Mouse (Mus musculus) spleen, postnatal 10 days (tissue): ENCODE measurements around the gene Plcb4.

Experiments used
- DNase-seq, 2 experiments: peaks; one replicate each; pipeline ENCODE4 v3.0.0; 2021 to 2022; ENCODE audit warnings: low spot score in 2 of 2

Plcb4 gene

DNA sequence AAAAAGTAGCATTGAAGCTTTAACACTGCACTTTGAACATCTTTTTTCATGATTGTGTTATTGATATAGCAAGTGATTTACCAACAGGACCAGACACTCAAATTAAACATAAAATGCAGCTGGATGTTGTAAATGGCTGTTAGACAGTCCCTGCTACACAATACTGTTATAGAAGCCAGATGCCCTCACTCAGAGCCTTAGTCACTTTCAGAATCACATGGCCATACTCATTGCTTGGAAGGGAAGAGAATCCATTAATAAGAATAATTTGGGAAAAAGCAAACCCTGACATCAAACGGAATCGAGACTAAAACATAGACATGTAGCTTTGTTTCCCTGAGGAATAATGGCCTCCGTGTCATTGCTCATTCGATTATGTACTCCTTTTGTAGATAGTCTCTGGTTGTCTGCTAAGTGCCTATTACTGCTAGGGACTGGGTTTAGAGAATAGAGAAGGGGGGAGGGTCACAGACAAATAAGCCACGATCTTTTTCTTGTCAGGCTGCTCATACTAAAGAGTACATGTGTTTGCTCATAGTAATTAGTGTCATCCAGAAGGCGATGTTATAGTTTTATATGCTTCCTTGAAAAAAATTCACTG is 197.2 kb downstream of the Plcb4 start:
- no peak for DNase-seq

DNA sequence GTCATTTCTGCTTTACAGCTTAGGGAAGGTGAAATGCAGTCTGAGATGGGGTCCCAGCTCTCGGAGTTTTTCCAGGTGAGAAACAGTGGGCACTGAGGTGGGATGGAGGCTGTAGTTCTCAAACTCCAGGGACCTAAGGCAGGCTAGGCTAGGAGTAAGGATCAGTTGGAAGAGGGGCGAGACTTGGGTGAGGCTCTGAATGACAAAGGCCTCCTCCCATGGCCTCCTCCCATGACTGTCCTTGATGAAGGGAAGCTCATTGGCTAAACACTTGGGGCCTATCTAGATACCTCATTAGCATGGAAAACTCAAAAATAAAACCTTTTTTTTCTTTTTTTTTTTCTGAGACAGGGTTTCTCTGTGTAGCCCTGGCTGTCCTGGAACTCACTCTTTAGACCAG is 198.0 kb downstream of the Plcb4 start:
- DNase-seq, result no peak

DNA sequence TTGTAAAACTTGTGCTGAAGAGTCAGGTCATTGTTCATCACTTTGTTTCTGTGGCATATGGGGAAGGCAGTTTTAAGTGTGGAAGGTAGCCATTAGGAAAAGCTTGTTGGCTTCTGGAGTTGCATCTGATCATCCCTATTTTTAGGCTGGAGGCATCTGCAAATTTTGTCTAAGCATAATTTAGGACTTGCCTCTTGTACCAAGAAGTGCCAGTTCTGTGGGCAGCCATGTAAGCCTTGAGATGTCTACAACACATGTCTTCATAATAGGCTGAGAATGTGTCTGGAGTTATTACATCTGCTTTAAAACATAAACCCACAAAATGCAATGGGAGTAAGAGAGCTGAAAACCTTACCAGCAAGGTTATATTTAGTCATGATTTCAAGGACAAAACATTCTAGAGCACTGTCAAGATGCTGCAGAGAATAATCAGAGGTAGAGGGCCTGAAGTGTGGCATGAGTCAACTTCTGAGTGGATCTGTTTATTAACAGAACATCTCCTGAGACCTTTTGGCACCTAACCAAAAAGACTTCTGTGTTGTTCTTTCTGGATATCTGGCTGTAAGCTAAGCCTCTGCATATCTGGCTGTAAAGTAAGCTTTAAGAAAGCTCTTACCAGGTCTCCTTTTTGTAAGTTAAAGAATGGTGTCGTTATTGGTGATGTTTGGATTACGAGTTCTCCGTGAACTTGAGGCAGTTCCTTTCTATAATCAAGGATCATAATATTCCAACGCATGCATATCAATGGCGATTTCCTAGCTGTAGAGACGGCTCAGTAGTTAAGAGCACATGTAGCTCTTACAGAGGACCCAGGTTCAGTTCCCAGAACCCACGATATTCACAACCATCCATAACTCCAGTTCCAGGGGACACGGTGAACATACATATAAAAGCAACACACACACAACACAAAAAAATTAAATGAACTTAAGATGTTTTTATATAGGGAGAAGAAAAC is 203.0 kb downstream of the Plcb4 start:
- no peak for DNase-seq

DNA sequence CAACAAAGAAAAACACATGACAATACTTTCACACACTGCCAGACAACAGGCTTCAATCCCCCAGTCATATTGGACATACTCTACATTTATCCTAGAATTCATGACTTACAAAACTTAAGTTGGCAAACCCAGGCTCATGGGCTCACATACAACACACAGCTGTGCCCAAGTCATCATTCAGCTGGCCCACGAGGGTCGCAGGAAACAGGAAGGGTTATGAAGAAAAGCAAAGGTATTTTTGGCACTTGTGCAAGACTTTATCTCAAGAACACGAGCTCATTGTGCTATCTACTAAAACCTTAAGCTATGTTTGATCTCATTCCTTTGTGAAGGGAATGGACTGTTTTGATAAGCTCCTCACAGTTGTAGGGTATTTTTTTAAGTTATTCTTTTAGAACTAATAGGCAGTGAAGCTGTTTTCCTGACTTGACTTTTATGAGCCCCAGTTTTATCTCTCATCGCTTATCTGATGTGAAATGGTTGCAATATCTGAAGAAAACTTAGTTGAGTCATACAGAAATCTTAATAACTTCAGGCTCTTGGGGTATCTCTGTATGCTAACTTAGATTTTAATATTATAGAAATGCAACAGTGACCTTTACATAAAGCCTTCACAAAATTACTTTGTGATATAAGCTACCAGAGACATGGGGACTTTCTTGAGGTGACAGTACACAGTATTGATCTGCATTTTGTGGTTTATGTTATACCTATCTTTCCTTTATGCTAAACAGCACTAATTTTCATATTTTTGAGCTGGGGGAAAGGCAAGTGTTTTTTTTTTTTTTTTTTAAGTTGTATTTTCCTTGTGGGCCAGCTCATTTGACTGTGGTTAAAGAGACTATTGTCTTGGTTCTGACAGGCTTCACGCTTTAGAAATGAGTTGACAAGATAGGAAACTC is 203.9 kb downstream of the Plcb4 start:
- no peak for DNase-seq

DNA sequence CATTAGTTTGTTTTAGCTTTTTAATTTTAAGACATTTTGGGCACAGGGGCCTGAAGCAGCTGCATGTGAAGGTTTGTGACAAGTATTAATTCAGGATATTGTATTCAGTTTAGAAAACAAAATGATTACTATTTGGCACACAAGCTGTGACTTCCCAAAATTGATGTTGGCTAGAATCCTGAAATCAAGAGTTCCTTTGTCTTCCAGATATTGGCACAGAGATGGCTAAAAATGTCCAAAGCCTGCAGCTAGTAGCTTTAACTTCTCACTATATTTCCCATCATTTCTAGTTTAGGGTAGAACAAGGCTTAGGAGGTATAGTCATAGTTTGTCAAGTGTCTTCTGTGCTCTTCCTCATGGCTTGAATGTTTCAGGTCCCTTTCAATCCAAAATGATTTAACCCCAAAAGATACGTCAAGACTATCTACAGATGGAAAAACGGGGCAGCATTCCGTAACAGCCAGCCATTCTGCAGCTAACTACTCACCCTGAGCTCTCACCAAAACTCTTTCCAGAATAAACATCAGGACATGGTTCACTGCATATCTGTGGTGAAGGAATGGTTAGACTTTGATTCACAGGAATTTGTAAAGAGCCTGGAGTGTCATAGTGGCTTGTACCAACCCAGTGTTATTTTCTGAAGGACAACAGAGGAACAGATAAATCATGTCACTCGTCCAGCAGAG is 204.7 kb downstream of the Plcb4 start:
- DNase-seq, result no peak

DNA sequence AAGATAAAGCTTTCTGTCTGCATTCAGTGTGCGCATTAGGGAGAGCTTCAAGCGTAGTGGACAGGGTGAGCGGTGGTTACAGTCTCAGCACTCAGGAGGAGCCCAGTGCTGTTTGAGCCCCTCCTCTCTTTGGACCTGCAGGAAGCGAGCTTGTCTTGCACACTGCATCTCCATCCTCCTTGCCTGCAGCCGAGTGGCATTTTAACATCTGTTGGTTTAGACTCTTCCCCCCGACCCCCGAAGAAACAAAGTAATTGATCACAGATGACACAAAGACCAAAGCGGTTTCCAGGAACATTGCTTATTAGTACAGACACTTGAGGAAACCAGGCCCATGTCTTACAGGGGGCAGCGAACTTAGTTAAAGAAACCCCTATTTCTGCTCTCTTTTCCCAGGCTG is 207.6 kb downstream of the Plcb4 start:
- no peak for DNase-seq

DNA sequence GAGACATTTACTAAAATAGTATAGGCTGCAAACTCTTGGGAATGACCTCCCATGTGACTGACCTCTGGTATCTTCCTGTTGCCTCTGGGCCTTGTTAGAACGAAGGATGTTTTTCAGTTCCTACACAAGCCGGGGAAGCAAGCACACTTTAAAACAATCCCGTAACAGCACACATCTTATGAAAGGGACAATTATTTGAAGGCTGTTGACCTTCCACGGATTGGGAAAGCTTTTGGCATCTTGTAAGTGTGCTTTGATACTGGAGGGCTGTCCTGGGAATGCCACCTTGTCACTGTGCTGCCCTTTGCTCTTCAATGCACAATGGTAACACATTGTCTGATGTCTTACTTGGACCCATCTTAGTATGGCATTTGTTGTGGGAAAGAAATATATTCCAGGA is 208.0 kb downstream of the Plcb4 start:
- no peak for DNase-seq

DNA sequence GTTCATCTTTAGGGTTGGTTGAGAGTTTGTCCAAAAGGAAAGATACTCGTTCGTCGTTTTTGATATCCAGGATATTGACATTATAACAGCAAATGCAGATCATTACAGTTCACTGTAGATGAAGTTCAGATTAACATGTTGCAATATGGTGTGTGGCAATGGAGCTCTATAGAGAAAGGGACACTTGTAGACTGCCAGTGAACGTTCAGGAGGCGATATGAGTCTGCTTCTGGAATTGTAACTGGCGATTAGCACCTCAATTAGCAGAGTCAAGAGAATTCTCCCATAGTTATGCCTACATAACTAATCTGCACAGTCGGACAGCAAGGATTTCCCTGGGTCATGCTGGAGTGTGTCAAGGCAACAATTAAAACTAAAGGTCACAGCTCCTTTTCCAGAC is 210.8 kb downstream of the Plcb4 start:
- no peak for DNase-seq

DNA sequence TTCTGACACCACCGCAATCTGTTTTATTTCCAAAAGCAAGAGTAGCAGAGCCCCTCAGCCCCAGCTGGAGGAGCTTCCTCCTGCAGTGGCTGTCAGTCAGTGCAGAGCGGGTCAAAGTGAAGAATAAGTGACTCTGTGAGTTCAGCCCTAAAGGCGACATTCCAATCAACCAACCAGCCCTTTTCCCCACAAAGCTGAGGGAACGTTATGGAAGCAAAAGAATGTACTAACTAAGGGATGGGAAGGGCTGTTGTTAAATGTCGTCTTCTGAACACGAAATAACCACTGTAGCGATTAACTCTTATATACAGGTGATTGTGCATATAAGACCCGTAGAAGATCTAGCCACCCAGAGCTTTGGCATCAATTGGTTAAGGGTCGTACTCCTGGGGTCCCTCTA is 214.3 kb downstream of the Plcb4 start:
- DNase-seq, result no peak

DNA sequence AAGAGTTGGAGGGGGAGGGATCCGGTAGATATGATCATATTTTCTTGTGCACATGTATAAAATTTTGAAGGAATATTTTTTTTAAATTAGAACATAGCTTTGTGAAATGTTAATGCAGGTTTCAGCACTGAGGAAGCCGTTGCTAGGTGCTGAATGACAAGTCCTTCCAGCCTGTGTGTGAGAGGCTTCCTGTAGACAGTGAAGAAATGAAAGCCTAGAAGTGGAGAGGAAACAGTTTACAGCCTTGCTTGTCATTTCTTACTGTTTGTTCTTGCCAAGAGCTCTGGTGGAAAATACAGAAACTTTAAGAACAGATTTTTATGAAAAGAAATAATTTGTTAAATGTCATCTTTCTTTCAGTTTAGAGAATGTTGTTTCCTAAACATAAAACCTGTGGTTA is 214.9 kb downstream of the Plcb4 start:
- no peak for DNase-seq

DNA sequence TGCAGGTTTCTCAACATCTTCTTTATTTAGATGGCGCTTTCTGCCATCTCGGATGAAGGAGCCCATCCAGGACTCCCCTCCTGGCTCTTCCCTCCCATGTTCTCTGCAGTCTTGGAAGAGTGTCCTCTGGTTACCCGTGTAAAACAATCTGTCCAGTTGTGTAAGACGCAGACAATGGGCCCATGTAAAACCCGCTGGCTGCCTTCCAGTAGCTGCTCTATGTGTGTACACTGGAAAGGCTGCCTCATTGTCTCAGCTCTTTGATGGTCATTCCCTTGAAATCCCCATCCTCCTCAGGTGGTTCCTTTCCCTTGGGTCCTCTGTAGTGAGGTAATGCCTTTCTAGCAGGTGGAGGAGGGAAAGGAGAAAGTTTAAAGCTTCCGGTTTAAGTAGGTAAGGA is 216.7 kb downstream of the Plcb4 start:
- DNase-seq, result no peak

DNA sequence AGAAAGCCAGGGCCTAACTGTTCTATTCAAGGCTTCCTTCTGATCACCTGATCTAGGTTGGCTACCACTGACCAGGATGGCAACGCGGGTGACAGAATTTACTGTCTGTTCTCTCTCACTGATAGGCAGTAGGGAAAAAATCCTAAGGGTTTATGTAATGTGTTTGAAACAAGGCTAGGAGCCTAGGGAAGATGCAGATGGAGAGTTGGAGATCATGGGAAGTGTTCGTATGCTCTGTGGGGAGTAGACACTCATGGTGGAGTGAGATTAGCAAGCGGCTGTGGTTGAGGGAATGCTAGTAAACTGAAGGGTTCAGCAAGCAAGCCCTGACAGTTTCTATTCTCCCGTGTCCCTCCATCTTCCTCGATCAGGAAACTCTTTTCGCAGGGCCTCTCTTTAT is 220.5 kb downstream of the Plcb4 start:
- no peak for DNase-seq

DNA sequence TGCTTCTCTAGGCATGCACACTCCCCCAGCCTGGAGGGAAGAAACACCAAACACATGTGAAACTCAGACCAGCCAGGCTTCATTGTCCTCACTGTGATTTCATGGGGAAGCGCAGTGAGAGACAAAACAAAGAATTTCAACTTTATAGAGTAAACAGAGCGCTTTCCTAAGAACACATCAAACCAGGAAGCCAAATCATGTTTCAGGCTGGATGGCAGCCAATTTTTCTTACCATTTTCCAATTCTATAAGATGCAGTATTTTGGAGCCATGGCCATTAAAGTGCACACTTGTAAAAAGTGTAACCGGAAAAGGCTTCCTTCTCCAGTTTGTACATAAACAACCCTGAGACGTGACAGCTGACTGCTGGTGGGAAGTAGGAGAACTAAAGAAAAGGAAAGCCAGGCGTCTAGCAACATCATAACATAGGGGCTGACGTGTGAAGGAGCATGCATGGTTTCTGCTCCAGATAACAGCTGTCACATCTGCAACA is 221.5 kb downstream of the Plcb4 start:
- no peak for DNase-seq

DNA sequence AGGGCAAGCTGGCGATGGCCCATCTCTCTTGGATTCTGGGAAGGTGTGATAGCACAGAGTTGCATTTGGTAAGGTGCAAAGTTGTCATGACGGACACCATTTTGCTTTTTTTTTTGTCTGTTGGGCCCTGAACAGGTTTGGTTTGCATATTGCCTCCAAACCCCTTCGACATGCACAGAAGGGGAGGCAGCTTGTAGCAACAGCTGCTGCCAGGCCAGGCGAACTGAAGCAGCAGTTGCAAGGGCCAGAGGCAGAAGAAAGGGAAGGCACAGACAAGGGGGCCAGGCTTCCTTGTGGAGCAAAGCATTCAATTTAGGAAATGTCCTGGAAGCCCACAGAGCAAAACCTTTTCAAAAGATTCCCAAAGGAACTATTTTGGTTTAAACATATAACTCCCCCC is 224.5 kb downstream of the Plcb4 start:
- no peak for DNase-seq

DNA sequence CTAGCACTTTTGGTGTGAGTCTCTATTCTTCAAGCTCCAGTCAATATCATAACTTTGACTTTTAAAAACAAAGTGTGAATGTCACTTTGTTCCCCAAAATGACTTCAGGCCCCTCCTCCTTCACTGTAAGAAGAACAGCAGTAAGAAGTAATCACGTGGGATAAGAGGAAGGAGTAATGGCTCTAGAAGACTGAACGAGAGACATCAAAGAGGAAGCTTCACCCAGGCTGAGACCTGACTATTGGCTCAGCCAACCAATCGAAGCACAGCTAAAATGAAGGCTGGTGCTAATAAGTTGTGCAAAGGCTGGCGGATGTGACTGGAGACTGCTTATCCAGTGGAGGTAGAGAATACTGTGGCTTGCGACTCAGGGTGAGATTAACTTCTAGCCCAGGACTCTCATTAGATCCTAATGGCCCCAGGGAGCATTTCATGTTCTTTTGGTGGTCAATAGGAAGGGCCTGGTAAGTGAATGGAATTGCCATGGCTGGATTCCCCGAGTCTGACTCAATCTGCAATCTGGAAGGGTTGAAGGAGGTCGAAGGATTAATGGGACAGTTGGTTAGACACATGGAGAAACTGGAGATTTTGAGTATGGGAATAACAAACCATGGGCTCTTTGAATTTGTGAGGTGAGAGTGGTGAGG is 225.8 kb downstream of the Plcb4 start:
- DNase-seq, result no peak

DNA sequence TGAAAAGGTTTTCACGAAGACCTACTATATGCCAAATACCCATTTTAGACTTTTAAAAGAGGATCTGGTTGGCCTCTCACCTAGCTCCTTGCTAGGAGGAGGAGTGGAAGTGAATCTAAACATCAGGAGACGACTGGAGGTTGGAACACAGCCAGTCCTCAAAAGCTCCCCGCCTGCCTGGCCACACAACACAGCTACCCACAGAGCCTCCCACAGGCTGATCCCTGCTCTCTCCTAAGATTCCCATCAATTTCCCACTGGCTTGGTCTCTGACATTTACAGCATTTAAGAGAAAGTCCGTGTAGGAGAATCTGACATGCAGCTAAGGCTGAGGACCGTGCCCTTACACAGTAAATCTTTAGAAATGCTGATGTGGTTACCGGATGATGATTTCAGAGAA is 226.8 kb downstream of the Plcb4 start:
- no peak for DNase-seq

DNA sequence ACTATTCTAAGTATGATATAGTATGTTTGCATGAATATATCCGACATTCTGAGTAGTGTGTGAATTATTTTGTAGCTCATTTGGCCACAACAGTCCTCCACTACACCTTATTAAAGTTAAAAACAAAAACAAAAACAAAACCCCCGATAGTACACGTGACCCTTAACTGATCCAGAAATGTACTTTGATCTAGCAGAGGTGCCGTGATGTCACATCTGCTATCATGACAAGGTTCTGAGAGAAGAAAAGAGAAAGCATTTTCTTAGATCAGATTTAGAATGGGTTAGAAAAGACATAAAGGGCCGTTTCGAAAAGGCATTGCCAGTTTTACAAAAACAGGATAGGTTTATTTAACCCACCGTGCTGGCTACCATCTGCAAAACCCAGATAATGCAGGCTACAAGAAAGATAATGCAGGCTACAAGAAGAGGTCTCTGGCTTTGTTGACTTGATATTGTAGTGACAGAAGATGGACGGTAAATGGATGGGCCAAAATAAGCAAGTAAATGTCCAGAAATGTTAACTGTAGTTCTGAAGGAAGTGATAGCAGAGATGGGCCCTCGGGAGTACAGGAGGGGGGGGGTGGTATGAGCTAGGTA is 227.4 kb downstream of the Plcb4 start:
- no peak for DNase-seq

DNA sequence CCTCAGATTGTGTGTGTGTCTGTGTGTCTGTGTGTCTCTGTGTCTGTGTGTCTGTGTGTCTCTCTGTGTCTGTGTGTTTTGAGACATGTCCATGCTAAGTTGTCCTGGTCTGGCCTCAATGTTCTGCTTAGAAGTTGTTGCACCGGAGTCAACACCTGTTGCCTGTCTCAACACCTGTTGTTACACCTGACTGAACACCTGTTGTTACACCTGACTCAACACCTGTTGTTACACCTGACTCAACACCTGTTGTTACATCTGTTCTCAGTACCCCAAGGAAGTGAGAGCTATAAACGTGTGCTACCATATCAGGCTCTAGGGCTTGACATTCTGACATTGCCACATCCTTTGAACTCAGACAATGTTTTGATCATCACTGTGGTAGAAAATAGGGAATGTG is 229.0 kb downstream of the Plcb4 start:
- no peak for DNase-seq

DNA sequence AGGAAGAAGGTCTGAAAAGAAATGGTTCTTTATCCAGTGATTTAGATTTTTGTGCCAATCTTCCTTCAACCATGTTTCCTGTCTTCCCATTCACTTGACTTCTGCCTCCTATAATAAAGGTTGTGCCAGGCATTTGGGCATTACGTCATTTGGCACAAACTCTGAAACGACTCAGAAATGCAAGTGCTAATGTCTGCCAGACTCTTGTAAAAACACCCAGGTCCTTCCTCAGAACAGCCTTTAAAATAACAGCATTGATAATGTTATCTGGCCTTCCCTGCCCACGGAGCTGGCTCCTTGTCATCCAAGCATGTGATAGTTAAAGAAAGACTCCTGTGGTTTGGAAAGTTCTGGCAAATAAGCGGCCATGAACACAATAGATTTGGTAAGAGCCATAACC is 229.4 kb downstream of the Plcb4 start:
- no peak for DNase-seq

DNA sequence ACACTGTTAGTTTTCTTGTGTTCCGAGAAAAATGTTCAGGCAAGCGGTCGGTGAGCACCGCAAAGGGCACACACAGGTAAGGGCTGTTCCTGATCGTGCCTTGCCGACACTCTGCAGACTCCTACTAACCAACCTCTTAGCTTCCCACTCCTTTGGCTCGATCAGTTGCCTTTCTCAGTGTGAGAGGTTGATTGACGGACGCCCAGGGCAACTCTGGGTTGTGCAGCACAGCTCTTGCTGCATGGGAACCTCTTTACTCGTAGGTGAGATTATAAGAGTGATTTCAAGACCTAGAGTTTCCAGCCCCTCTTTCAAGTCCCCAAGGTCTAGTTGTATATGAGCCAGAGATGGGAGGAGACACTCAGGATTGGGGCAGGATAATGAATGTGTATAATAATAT is 230.0 kb downstream of the Plcb4 start:
- no peak for DNase-seq

DNA sequence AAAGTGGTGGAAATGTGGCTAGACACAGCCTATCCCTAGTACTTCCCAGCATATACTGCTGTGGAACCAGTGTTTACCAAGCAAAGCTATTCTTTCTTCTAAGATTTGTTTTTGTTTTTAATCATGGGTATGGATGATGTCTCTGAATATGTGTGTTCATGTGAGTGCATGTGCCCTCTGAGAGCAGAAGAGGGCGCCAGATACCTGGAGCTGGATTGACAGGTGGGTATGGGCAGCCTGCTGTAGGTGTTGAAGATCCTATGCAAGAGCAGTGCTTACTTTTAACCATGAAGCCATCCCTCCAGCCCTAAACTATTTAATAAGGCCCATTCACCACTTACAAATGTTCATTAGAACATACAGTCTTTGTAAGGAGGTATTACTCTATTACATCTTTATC is 231.3 kb downstream of the Plcb4 start:
- DNase-seq, result no peak
